Mouse (Mus musculus) neural tube, embryonic 15.5 days (tissue): ENCODE measurements around the gene Stk25. TPM values are rescaled to one million over a fixed set of nuclear protein-coding genes. Genes with fewer than 3 reads are reported as not detected.
"Not testable (repeated sequence)": the region's sequence is repeated elsewhere in the genome, so short reads cannot be mapped to it uniquely, and the experiment has no call there.

Experiments used
- ATAC-seq: fragments of 200-750 bp; cut with Nextera tagmentation; 2 replicates; pipeline ENCODE4 v1.8.0; 2017; ENCODE audit warnings: mild to moderate bottlenecking, moderate TSS enrichment, moderate library complexity; ENCODE audit not compliant: low FRiP score
- H3K27ac ChIP-seq: fragments of 300-500 bp; sonication (generic); replicated peaks from 2 replicates; pipeline ENCODE4 v1.5.1; 2015; ENCODE audit warnings: mild to moderate bottlenecking, inconsistent platforms
- H3K27me3 ChIP-seq: fragments of 300-500 bp; sonication (generic); replicated peaks from 2 replicates; pipeline ENCODE4 v1.6.1; 2015; ENCODE audit warnings: inconsistent platforms
- H3K36me3 ChIP-seq: fragments of 300-500 bp; sonication (generic); 2 replicates; pipeline ENCODE4 v1.6.1; 2015; ENCODE audit warnings: inconsistent platforms
- H3K4me1 ChIP-seq: fragments of 300-500 bp; sonication (generic); 2 replicates; pipeline ENCODE4 v1.6.1; 2015; ENCODE audit warnings: inconsistent platforms
- H3K4me2 ChIP-seq: fragments of 300-500 bp; sonication (generic); 2 replicates; pipeline ENCODE4 v1.6.1; 2015; ENCODE audit warnings: inconsistent platforms, mild to moderate bottlenecking, moderate library complexity
- H3K4me3 ChIP-seq: fragments of 300-500 bp; sonication (generic); replicated peaks from 2 replicates; pipeline ENCODE4 v1.5.1; 2015; ENCODE audit warnings: mild to moderate bottlenecking, inconsistent platforms
- H3K9ac ChIP-seq: fragments of 300-500 bp; sonication (generic); replicated peaks from 2 replicates; pipeline ENCODE4 v1.6.1; 2015; ENCODE audit warnings: mild to moderate bottlenecking, inconsistent platforms
- H3K9me3 ChIP-seq: fragments of 300-500 bp; sonication (generic); replicated peaks from 2 replicates; pipeline ENCODE4 v1.6.1; 2016; ENCODE audit warnings: inconsistent platforms
- WGBS: fragments of 180-500 bp; shearing (Covaris S2); methylation state at CpG from one replicate; pipeline ENCODE4 v1.1.7; 2015; ENCODE audit warnings: mixed read lengths; 5-methylcytosine and 5-hydroxymethylcytosine counted together
- polyA plus RNA-seq: library from polyadenylated mRNA; unstranded; fragments of >200 nt; fragmentation: Nextera tagmentation; extraction: Ambion mirVana; gene quantifications from 2 replicates; pipeline ENCODE4 v1.2.1, GENCODE M21; 2015

Gene Stk25
- polyA plus RNA-seq: 300 and 346 TPM in 2 replicates

DNA sequence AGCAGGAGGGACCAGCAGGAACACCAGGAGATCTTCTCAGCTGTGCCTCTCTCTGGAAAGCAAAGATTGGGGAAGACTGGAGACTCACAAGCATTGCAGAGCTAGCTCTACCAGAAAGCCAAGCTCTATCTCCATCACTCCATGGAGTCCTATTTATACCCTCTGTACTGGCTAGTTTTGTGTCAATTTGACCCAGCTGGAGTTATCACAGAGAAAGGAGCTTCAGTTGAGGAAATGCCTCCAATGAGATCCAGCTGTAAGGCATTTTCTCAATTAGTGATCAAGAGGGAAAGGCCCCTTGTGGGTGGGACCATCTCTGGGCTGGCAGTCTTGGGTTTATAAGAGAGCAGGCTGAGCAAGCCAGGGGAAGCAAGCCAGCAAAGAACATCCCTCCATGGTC, at the start of gene Stk25:
Gene Stk25 (minus strand): TSS at position 101 of the 400 bp plus-strand sequence.
- H3K27me3 ChIP-seq, H3K4me1 ChIP-seq, H3K4me3 ChIP-seq, H3K9ac ChIP-seq, H3K9me3 ChIP-seq, H3K4me2 ChIP-seq, H3K27ac ChIP-seq, ATAC-seq, H3K36me3 ChIP-seq: not testable (repeated sequence)

DNA sequence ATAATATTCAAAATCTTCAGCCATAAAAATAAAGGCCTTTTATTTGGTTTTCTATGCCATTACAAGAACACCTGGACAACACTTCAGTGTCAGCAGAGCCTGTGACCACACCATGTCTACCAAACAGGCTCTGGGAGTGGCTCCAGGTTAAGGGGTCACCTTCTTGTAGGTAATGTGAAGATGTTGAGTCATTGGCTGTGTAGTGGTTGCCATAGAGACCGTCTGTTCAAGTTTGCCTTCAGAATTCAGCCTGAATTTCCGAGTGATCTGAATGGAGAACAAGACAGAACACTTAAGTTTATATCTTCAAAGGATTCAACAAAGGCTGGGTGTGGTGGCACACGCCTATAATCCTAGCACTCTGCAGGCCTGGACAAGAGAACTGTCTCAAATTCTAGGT, 46.9 kb upstream of the Stk25 start:
- 64% methylated on average over 3 of the region's 3 CpGs for WGBS
- H3K36me3 ChIP-seq: peaks cover 21% of the 10 kb centered on the region
- no peak for ATAC-seq
- H3K27ac ChIP-seq: no peak overlapping the region
- no peak overlapping the region for H3K4me2 ChIP-seq
- H3K9me3 ChIP-seq: no peaks in the 10 kb centered on the region
- no peak overlapping the region for H3K4me3 ChIP-seq
- no peak overlapping the region for H3K9ac ChIP-seq
- H3K27me3 ChIP-seq: no peaks in the 10 kb centered on the region
- H3K4me1 ChIP-seq: no peaks in the 10 kb centered on the region

DNA sequence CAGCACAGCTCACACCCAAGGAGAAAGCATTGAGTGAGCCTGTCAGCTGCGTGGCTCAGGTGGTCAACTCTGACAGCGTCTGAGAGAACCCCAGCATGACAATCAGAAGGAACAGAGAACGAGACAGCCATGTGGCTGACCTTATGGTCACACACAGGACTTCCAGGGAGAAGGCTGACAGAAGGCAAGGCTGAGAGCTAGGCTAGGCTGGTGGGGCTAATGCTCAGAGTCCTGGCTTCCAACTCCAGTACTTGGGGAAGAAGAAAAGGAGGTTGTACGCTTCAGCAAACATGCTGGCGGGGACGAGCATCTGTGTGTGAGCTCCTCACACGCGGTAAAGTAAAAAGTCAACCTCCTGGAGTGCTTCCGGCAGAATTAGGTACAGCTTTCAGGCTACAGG, 45.9 kb upstream of the Stk25 start:
- Histone ChIP-seq H3K27ac (no peak overlapping the region), H3K9me3 (no peaks in the 10 kb centered on the region), H3K36me3 (peaks cover 21% of the 10 kb centered on the region), H3K4me1 (no peaks in the 10 kb centered on the region), H3K27me3 (no peaks in the 10 kb centered on the region), H3K4me2 (no peak overlapping the region), H3K9ac (no peak overlapping the region), H3K4me3 (no peak overlapping the region)
- no peak for ATAC-seq
- 92% methylated on average over 9 of the region's 9 CpGs for WGBS

DNA sequence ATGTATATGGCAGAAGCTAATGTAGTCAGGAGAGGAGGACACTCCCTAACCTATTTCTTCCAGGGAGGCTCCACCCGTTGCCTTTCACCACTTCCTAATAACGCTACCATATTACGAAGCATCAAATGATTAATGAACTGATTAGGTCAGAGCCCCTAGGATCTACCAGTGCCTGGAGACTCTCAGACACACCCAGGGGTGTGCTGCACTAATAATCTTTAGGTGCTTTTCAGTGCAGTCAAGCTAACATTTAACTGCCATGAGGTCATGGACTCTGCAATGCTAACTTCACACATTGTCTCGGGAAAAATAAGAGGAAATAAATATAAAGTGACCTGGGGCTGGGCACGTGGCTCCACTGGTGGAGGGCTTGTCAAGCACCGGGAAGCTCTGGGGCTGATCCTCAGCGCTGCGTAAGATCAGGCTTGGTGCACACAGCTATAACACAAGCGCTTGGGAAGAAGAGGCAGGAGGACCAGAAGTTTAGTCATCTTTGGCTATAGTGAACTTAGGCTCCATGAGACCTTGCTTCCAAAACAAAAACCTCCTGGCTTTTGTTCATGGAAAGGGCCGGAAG, 45.1 kb upstream of the Stk25 start:
- H3K4me3 ChIP-seq: no peak overlapping the region
- H3K27me3 ChIP-seq: no peaks in the 10 kb centered on the region
- peaks cover 21% of the 10 kb centered on the region for H3K36me3 ChIP-seq
- 92% methylated on average over 10 of the region's 10 CpGs for WGBS
- H3K9me3 ChIP-seq: no peaks in the 10 kb centered on the region
- no peak overlapping the region for H3K9ac ChIP-seq
- no peak overlapping the region for H3K27ac ChIP-seq
- no peak for ATAC-seq
- H3K4me2 ChIP-seq: no peak overlapping the region
- no peaks in the 10 kb centered on the region for H3K4me1 ChIP-seq

DNA sequence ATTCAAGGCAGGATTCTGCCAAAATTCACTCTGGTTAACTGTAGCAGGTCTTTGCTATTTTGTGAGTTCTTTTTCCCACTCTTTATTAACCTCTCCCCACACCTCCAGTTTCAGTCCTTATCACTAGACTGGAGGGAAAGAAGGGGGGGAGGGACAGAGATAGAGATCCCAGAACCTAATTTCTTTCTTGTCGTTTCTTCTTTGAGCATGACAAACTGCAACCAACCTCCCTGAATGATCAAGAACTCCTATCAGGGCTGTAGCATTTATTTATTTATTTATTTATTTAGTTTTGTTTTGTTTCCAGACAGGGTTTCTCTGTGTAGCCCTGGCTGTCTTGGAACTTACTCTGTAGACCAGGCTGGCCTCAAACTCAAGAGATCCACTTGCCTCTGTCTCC, 43.6 kb upstream of the Stk25 start:
- no peak overlapping the region for H3K9ac ChIP-seq
- H3K4me3 ChIP-seq: no peak overlapping the region
- H3K27ac ChIP-seq: no peak overlapping the region
- no peaks in the 10 kb centered on the region for H3K4me1 ChIP-seq
- no peaks in the 10 kb centered on the region for H3K9me3 ChIP-seq
- no peak for ATAC-seq
- H3K4me2 ChIP-seq: no peak overlapping the region
- H3K36me3 ChIP-seq: peaks cover 21% of the 10 kb centered on the region
- H3K27me3 ChIP-seq: no peaks in the 10 kb centered on the region
- 91% methylated on average over 1 of the region's 1 CpGs for WGBS

DNA sequence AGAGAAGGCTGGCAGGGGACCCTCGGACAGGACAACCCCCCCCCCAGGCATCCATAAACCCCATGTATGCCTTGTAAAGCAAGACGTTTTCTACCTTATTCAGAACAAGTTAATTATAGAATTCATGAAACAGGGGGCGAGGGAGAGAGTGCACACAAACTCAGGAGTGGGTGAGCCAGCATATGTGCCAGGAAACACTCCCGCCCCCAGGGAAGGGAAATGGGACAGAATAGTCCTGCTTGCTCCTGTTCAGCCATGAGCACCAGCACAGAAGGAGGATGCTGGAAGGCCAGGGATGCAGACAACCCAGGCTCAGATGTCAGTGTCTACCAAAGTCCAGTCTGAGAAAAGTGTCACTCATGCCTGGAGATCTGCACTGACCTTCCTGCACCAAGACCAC, 40.7 kb upstream of the Stk25 start:
- no peak overlapping the region for H3K9ac ChIP-seq
- H3K4me2 ChIP-seq: no peak overlapping the region
- no peak overlapping the region for H3K27ac ChIP-seq
- WGBS: 93% methylated on average over 4 of the region's 4 CpGs
- no peak overlapping the region for H3K4me3 ChIP-seq
- no peaks in the 10 kb centered on the region for H3K4me1 ChIP-seq
- peaks cover 25% of the 10 kb centered on the region for H3K36me3 ChIP-seq
- H3K27me3 ChIP-seq: no peaks in the 10 kb centered on the region
- H3K9me3 ChIP-seq: no peaks in the 10 kb centered on the region
- no peak for ATAC-seq

DNA sequence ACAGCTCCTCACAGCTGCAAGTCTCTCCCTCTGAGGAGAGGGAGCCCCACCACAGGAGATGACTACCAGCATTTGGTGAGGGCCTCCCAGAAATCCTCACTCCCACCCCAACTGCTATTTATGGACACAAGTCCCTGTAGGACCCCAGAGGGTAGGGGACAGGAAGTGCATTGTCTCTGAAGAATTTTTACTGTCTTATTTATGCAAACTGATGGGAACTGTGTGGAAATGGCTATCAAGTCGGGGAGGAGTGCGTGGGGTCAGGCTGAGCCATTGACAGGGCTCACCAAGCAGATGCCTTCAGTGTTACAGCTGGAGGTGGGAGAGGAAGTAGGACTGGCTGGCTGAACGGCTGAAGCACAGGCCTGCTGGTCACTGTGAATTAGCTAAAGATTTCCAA, 38.9 kb upstream of the Stk25 start:
- 19% methylated on average over 3 of the region's 3 CpGs for WGBS
- Histone ChIP-seq H3K4me3 (no peak overlapping the region), H3K9me3 (no peaks in the 10 kb centered on the region), H3K36me3 (peaks cover 13% of the 10 kb centered on the region), H3K4me2 (no peak overlapping the region), H3K27me3 (no peaks in the 10 kb centered on the region), H3K4me1 (no peaks in the 10 kb centered on the region), H3K9ac (no peak overlapping the region), H3K27ac (no peak overlapping the region)
- no peak for ATAC-seq

DNA sequence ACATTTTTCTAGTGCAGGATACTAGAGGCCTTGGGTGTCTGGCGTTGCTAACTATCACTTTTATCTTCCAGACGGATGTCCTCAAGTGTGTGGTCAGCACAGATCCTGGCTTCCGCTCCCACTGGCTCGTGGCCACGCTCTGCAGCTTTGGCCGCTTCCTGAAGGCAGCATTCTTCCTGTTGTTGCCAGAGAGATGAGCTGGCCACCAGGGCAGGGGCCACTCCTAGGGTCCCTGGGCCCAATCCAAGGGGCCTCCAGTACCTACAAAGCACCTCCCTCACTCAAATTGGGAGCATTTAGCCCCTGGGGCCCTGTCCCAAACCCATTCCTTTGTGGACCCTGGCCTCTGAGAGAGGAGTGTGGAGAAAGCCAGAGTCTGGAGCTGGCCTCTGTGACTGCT, 36.5 kb upstream of the Stk25 start:
- WGBS: 81% methylated on average over 6 of the region's 6 CpGs
- no peak overlapping the region for H3K27ac ChIP-seq
- H3K9me3 ChIP-seq: no peaks in the 10 kb centered on the region
- no peak for ATAC-seq
- no peaks in the 10 kb centered on the region for H3K27me3 ChIP-seq
- no peak overlapping the region for H3K4me3 ChIP-seq
- H3K4me2 ChIP-seq: no peak overlapping the region
- no peak overlapping the region for H3K9ac ChIP-seq
- peaks cover 16% of the 10 kb centered on the region for H3K36me3 ChIP-seq
- H3K4me1 ChIP-seq: no peaks in the 10 kb centered on the region

DNA sequence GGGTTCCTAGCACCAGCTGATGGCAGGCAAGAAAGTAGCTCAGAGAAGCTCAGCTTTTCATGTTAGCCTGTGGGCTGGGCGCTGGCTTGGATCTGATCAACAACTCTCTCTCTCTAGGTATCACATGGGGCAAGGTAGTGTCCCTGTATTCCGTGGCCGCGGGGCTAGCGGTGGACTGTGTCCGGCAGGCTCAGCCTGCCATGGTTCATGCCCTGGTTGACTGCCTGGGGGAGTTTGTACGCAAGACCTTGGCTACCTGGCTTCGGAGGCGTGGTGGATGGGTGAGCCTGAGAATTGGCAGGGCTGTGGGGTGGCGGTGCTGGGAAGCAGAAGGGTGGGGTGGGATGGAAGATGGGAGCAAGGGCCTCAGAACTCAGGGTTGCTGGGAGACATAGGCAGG, 35.5 kb upstream of the Stk25 start:
- ATAC-seq: no peak
- no peak overlapping the region for H3K9ac ChIP-seq
- WGBS: 97% methylated on average over 10 of the region's 10 CpGs
- H3K4me2 ChIP-seq: no peak overlapping the region
- H3K36me3 ChIP-seq: peaks cover 16% of the 10 kb centered on the region
- H3K4me3 ChIP-seq: no peak overlapping the region
- H3K27me3 ChIP-seq: no peaks in the 10 kb centered on the region
- H3K27ac ChIP-seq: no peak overlapping the region
- no peaks in the 10 kb centered on the region for H3K4me1 ChIP-seq
- no peaks in the 10 kb centered on the region for H3K9me3 ChIP-seq

DNA sequence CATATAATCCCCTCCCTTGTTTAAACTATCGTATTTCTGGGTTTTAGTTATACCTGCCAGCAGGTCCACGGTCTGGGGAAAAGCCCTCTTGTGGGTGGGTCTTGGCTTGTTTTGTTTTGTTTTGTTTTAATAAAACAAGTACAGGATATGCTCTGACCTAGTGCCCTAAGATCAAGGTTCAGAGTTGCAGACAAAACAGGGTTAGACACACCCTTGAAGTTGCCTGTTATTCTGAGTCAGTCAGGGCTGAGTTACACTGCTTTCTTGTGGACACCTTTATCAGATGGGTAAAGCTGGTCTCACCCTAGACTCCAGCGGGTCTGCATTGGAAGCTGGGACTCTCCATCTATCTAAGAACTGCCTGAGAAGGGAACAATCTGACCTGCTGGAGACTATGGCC, 35.0 kb upstream of the Stk25 start:
- no peak overlapping the region for H3K4me3 ChIP-seq
- ATAC-seq: no peak
- H3K36me3 ChIP-seq: peaks cover 16% of the 10 kb centered on the region
- no peak overlapping the region for H3K4me2 ChIP-seq
- no peak overlapping the region for H3K27ac ChIP-seq
- peaks cover 3% of the 10 kb centered on the region; the same call in 1 of the 2 replicates for H3K4me1 ChIP-seq
- no peaks in the 10 kb centered on the region for H3K9me3 ChIP-seq
- H3K9ac ChIP-seq: no peak overlapping the region
- no peaks in the 10 kb centered on the region for H3K27me3 ChIP-seq
- WGBS: 91% methylated on average over 3 of the region's 3 CpGs

DNA sequence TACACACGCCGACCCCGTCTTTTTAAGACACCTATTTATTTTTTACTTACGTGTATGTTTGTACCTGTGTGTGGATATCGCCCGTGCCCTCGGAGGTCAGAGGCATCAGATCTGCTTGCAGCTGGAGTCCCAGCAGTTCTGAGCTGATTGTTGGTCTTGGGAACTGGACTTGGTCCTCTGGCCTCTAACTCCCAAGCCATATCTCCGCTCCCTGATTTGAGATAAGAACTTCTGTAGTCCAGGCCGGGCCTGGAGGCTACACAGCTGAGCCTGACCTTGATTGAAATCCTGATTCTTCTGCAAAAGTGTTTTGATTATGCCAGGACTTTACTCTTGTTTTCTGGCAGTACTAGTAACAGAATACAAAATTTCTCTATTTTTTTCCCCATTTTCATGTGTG, 34.3 kb upstream of the Stk25 start:
- H3K36me3 ChIP-seq: peaks cover 16% of the 10 kb centered on the region
- ATAC-seq: no peak
- WGBS: 97% methylated on average over 9 of the region's 9 CpGs

DNA sequence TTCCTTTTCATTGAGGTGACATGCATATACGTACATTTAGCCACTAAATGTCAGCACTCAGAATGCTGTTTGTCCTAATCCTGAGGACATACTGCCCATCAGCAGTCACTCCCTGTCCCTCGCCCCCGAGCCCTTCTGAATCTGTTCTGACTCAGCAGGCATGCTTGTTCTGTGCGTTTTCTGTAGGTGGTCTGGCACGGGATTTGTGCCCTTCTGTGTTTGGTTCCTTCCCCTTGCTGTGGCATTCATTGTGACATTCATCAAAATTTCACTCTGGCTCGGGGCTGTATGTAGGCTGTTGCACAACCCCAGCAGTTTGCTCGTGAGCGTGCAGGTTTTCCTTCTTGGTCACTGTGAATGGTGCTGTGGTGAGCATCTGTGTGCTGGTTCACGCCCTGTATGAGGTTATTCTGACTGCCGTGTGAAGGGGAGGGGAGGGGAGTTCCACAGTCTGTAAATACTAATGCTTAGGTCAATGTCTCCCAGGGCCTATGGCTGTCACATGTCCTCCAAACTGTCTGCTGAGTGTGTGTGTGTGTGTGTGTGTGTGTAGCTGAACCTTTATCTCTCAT, 33.4 kb upstream of the Stk25 start:
- Histone ChIP-seq H3K4me1 (peaks cover 19% of the 10 kb centered on the region), H3K27ac (no peak overlapping the region), H3K4me3 (no peak overlapping the region), H3K36me3 (peaks cover 16% of the 10 kb centered on the region), H3K9ac (no peak overlapping the region), H3K4me2 (no peak overlapping the region), H3K9me3 (no peaks in the 10 kb centered on the region), H3K27me3 (no peaks in the 10 kb centered on the region)
- ATAC-seq: no peak
- WGBS: 74% methylated on average over 10 of the region's 10 CpGs

More for the DNA sequence above, 34.3 kb upstream of the Stk25 start:
- H3K4me3 ChIP-seq: no peak overlapping the region
- H3K27ac ChIP-seq: no peak overlapping the region
- peaks cover 10% of the 10 kb centered on the region for H3K4me1 ChIP-seq
- no peaks in the 10 kb centered on the region for H3K9me3 ChIP-seq
- no peak overlapping the region for H3K9ac ChIP-seq
- H3K27me3 ChIP-seq: no peaks in the 10 kb centered on the region
- H3K4me2 ChIP-seq: no peak overlapping the region
